Mouse (Mus musculus) retina, postnatal 1 day (tissue): Measurements from ENCODE around the gene Nrap.
A peak's percentile ranks its signal among the peaks of the same experiment; 100 is the strongest.

Experiments used
- DNase-seq: peaks from one replicate; pipeline ENCODE4 v3.0.0-alpha.2; 2012

Gene Nrap

GRCm38 (mm10) chr19:56396669-56397621, 7.1 kb upstream of the Nrap start, which contains the start of gene Casp7:
Gene Casp7, plus strand, starts transcription at chr19:56397129.
- peak; percentile 82 for DNase-seq

DNA sequence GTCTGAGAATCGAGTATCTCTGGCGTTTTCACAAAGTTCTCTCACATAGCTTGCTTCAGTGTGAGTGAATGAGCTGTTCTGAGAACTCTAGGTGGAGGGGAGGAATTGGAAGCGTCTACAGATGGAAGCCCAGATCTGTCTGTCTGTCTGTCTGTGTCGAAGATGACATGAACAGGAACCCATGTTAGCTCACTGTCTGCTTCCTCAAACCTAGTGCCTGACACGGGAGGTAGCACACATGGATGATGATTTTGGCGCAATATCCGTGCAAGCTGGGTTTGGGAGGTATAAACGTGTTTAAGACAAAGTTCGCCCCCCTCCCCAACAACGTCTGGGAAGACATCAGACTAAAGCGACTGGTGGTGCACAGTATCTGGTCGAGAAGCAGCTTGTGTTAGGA, 6.4 kb upstream of the Nrap start:
- no peak for DNase-seq

GRCm38 (mm10) chr19:56395183-56395935, 5.5 kb upstream of the Nrap start:
- DNase-seq: no peak

GRCm38 (mm10) chr19:56393311-56393866, 3.6 kb upstream of the Nrap start:
- DNase-seq: no peak

GRCm38 (mm10) chr19:56391307-56392046, 1.6 kb upstream of the Nrap start:
- no peak for DNase-seq

- DNase-seq: no peak
These were observed 661 bp downstream of the Nrap start for GRCm38 (mm10) chr19:56389176-56389575.

GRCm38 (mm10) chr19:56387726-56388302, 2.0 kb downstream of the Nrap start:
- no peak for DNase-seq

DNA sequence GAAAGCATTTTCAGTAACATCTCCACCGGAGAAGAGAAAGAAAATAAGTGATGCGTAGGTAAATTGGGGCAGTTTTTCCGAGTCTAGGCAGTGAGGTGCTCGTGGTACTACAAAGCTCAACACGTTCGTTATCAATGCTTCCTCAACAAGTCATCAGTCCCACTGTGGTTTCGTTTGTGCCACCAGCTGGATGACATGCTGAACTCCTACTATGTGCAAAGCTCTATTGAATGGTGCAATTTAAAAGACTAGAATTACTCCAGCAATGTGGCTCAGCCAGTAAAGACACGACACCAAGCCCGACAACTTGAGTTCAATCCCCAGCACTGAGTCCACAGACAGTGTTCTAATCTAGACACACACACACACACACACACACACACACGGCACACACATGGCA, 3.7 kb downstream of the Nrap start:
- no peak for DNase-seq

DNA sequence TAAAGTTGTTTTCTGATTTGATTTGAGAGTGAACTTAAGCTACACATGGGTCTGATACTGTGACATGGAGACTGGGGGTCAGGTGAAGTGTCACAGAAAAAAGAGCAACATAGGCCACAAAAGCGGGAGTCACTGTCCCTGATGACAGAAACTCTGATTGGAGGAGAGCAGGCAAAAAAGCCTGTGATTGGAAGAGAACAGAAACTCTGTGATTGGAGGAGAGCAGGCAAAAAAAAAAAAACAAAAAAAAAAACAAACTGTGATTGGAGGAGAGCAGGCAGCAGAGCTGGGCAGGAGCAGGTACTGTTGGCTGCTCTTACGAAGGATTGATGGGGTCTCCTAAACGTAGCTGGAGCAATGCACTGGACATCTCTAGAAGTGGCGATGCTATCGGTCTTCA, 4.3 kb downstream of the Nrap start:
- no peak for DNase-seq

- DNase-seq: no peak
These were observed 8.4 kb downstream of the Nrap start for GRCm38 (mm10) chr19:56381407-56381806.

- DNase-seq: no peak
These were observed 9.5 kb downstream of the Nrap start for GRCm38 (mm10) chr19:56380341-56380740.

GRCm38 (mm10) chr19:56378554-56379172, 11.2 kb downstream of the Nrap start:
- DNase-seq: no peak

DNA sequence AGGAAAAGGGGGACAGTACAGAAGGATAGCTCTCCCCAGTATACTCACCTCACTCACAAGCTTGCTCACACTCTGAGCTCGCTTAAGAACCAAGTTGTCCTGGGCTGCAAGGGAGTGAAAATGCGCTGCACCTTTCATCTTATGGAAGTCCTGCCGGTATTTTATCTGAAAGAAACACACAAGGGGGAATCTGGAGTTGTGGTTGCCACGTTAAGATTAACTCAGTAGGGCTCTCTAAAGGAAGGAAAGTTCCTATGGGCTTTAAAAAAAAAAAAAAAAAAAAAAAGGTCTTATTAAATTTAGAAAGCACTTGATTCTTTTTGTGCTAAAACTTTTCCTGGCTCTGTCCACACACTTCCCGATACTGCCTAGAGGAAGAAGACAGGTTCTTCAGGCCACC, 11.8 kb downstream of the Nrap start:
- no peak for DNase-seq

- peak; percentile 54 for DNase-seq
These were observed 15.8 kb downstream of the Nrap start for GRCm38 (mm10) chr19:56374011-56374410.

GRCm38 (mm10) chr19:56373246-56373645, 16.6 kb downstream of the Nrap start:
- peak; percentile 69 for DNase-seq

GRCm38 (mm10) chr19:56372226-56372625, 17.6 kb downstream of the Nrap start:
- no peak for DNase-seq

DNA sequence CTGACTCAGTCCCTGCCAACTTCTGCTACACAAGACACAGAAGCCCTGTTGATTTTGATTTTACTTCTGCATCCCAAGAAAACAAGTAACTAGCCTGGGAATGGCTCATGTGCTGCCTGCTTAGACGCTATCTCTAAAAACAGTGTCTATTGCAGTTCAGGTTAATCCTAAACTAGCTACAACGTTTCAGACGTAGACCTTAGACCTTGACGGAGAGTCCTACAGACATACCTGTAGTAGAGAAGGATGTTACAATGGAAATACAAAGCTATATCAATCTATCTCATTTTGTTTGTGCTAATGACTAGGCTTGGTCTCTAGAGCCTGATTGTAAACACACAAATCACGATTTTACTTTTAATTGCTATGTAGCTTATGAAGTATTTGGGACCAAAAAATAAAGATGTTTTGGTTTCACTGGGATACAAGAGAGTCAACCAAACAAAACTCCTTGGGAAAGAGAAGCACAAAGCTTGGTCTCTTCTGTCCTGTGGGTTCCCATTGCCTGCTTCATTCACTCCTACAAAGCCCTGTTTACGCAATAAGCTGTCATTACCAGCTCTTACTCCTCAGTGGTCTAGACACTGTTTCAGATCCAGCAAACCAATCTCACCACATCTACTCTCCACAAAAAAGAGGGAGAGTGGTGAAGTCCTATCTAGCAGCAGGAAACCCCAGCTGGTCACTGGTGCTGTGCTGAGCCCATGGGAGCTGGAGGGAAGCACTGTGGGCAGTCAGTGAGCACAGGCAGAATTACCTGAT, 19.3 kb downstream of the Nrap start:
- DNase-seq: no peak

DNA sequence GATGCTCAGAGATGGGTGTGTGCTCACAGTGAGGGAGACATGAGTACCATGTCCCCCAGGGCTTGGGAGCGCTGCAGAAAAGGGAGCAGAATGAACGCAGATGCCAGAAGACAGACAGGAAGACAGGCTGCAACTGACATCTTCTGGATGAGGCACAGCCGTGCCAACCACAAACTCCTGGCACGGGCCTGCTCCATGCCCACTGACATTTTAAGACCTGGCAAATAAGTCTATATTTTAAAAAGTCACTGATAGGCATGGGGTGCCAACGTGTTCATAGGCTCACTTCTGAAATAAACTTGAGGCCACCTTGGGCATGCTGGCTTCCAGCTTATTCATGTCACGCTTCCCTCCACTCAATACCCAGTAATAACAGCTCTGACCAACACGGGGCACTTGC, 20.9 kb downstream of the Nrap start:
- DNase-seq: no peak

DNA sequence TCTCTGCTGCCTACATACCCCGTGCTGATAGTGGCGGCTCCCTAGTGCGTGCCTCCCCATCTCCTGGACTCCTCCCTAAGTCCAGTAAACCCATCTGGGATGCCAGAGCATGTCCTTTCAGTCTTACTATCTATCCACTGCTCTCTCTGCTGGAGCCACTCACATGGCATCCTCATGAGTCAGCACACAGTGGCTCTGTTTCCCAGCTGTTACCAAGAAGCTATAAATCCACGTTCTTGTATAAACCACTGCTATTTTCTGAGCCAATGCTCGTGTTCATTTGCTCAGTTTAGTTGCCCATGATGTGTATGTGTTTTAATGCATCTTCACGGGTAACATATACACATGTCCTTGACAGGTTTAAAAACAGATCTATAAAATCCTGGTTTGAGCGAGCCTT, 22.1 kb downstream of the Nrap start:
- DNase-seq: no peak

GRCm38 (mm10) chr19:56366625-56367024, 23.2 kb downstream of the Nrap start:
- no peak for DNase-seq

- no peak for DNase-seq
These were observed 23.7 kb downstream of the Nrap start for GRCm38 (mm10) chr19:56366168-56366567.
